Mouse (Mus musculus): Measurements from ENCODE around the gene Zbtb38. TPM values are rescaled to one million over a fixed set of nuclear protein-coding genes. Genes with fewer than 3 reads are reported as not detected.

Gene Zbtb38
- polyA plus RNA-seq (2011; ENCODE audit: insufficient read depth, insufficient read length, low replicate concordance, missing spikeins) = 5.6 and 14.8 TPM in 2 replicates

GRCm38 (mm10) chr9:96752603-96753114 is at the start of gene Zbtb38:
Gene Zbtb38 (minus strand): TSS chr9:96752831.
- 86% methylated on average over 15 of the region's 15 CpGs for WGBS
- TF ChIP-seq POLR2A (IDR thresholded peaks at IDR 0.05; ENCODE audit: borderline replicate concordance, control insufficient read depth, low read depth, low read length) (no peak), CTCF (IDR thresholded peaks at IDR 0.05; ENCODE audit: control insufficient read depth, insufficient read depth, low read length) (no peak)
- H3K27ac ChIP-seq (ENCODE audit: control insufficient read depth, insufficient read depth, low read depth, low read length, poor library complexity) = no peak within 1 kb of the TSS
- no peak within 1 kb of the TSS for H3K4me3 ChIP-seq (replicated peaks; ENCODE audit: control insufficient read depth, low read depth, low read length)
- H3K4me1 ChIP-seq (ENCODE audit: control insufficient read depth, insufficient read depth, low read length) = no peaks in the 10 kb centered on the region

DNA sequence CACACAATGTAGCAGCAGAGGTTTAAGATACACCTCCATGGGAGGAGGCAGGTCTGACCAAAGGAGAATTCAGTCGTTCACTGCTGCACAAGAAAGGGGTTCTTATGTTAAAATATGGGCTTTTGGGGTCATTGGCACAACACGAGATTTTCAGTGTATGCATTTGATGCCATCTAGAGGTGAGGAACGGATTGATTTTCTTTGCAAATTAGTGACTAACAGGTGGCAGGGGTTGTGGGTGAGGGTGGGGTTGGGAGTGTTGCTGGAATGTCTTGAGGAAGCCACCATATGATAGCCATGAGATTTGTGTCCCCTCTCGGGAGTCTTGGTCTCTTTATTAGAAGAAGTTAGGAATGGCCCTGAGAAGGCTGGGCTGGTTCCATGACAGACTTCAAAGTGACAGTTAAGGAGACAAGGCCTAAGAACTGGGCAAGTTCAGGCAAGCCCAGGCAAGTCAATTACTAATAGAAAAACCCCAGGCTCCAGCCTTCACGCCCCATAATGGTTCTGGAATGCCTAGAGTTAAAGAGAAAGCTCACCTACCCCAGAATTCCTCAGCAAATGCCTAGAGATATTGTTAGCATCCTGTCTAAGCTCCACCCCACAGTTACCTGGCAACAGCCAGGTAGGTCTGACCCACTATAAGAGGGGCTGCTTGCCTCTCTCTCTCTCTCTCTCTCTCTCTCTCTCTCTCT is 47.6 kb upstream of the Zbtb38 start:
- no peak overlapping the region for H3K4me3 ChIP-seq (replicated peaks; ENCODE audit: control insufficient read depth, low read depth, low read length)
- 16% methylated on average over 5 of the region's 5 CpGs for WGBS
- H3K27ac ChIP-seq (ENCODE audit: control insufficient read depth, insufficient read depth, low read depth, low read length, poor library complexity) = no peak overlapping the region
- no peak for TF ChIP-seq POLR2A (IDR thresholded peaks at IDR 0.05; ENCODE audit: borderline replicate concordance, control insufficient read depth, low read depth, low read length)
- no peak for TF ChIP-seq CTCF (IDR thresholded peaks at IDR 0.05; ENCODE audit: control insufficient read depth, insufficient read depth, low read length)
- no peaks in the 10 kb centered on the region for H3K4me1 ChIP-seq (ENCODE audit: control insufficient read depth, insufficient read depth, low read length)

DNA sequence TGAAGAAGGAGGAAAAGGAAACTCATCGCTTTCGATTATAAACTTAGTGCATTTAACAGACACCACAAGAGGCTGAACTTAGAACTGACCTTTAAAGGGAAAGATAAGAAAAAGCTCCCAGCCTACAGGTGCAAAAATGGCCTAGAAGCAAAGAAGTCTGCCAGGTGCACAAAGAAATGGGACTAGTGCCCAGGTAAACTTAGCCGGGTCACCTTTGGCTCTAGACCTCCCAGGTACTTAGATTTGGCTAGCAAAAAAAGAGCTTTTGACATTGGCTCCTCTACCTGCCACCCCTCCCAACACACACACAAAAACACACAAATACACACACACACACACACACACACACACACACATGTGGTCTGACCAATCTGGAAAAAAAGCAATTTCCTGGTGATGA is 44.7 kb upstream of the Zbtb38 start:
- no peak overlapping the region for H3K4me3 ChIP-seq (replicated peaks; ENCODE audit: control insufficient read depth, low read depth, low read length)
- no peak for TF ChIP-seq CTCF (IDR thresholded peaks at IDR 0.05; ENCODE audit: control insufficient read depth, insufficient read depth, low read length)
- TF ChIP-seq POLR2A (IDR thresholded peaks at IDR 0.05; ENCODE audit: borderline replicate concordance, control insufficient read depth, low read depth, low read length) = no peak
- no peak overlapping the region for H3K27ac ChIP-seq (ENCODE audit: control insufficient read depth, insufficient read depth, low read depth, low read length, poor library complexity)
- whole genome bisulfite sequencing = 76% methylated on average over 3 of the region's 3 CpGs
- H3K4me1 ChIP-seq (ENCODE audit: control insufficient read depth, insufficient read depth, low read length) = peaks cover 4% of the 10 kb centered on the region

- 7% methylated on average over 10 of the region's 10 CpGs for WGBS
- TF ChIP-seq POLR2A (IDR thresholded peaks at IDR 0.05; ENCODE audit: borderline replicate concordance, control insufficient read depth, low read depth, low read length) = no peak
- TF ChIP-seq CTCF (IDR thresholded peaks at IDR 0.05; ENCODE audit: control insufficient read depth, insufficient read depth, low read length) = no peak
- Histone ChIP-seq H3K4me3 (replicated peaks; ENCODE audit: control insufficient read depth, low read depth, low read length) (peak overlapping the region; percentile 42), H3K4me1 (ENCODE audit: control insufficient read depth, insufficient read depth, low read length) (peaks cover 4% of the 10 kb centered on the region), H3K27ac (ENCODE audit: control insufficient read depth, insufficient read depth, low read depth, low read length, poor library complexity) (no peak overlapping the region)
Measured at GRCm38 (mm10) chr9:96795399-96795928, 42.8 kb upstream of the Zbtb38 start.

DNA sequence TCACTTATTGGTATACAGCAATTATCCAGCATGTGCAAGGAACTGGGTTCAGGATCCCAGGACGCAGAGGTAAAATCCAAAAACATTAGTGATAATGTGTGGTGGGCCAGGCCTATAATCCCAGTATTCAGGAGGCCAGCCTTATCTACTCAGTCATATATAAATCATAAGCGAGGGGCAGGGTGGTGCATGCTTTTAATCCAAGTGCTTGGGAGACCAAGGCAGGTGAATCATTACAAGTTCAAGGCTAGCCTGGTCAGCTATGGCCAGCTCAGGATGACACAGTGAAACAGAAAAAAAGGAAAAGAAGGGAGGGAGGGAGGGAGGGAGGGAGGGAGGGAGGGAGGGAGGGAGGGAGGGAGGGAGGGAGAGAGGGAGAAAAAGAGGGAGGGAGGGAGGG is 42.0 kb upstream of the Zbtb38 start:
- WGBS = 92% methylated on average over 2 of the region's 2 CpGs
- Histone ChIP-seq H3K4me1 (ENCODE audit: control insufficient read depth, insufficient read depth, low read length) (peaks cover 4% of the 10 kb centered on the region), H3K4me3 (replicated peaks; ENCODE audit: control insufficient read depth, low read depth, low read length) (no peak overlapping the region), H3K27ac (ENCODE audit: control insufficient read depth, insufficient read depth, low read depth, low read length, poor library complexity) (no peak overlapping the region)
- TF ChIP-seq POLR2A (IDR thresholded peaks at IDR 0.05; ENCODE audit: borderline replicate concordance, control insufficient read depth, low read depth, low read length) (no peak), CTCF (IDR thresholded peaks at IDR 0.05; ENCODE audit: control insufficient read depth, insufficient read depth, low read length) (no peak)

DNA sequence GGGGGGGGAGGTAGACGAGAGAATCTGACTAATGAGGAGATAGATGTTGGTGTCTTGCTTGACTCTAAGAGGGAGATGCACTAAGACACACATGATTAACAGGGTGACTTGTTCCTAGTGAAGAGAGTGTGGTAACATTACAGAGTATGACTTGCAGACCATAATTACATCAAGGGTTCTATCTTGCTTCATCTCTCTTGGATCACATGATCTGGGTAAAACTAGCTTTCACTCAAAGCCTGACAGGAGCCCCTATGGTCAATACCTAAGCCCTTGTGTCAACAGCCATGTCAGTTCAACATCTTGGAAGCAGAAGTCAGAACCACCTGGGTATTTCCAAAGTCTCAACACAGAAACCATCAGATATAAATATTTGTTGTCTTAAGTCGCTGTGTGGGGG is 39.9 kb upstream of the Zbtb38 start:
- no peak overlapping the region for H3K27ac ChIP-seq (ENCODE audit: control insufficient read depth, insufficient read depth, low read depth, low read length, poor library complexity)
- TF ChIP-seq POLR2A (IDR thresholded peaks at IDR 0.05; ENCODE audit: borderline replicate concordance, control insufficient read depth, low read depth, low read length) = no peak
- no peak for TF ChIP-seq CTCF (IDR thresholded peaks at IDR 0.05; ENCODE audit: control insufficient read depth, insufficient read depth, low read length)
- peaks cover 4% of the 10 kb centered on the region for H3K4me1 ChIP-seq (ENCODE audit: control insufficient read depth, insufficient read depth, low read length)
- WGBS = 68% methylated on average over 2 of the region's 2 CpGs
- H3K4me3 ChIP-seq (replicated peaks; ENCODE audit: control insufficient read depth, low read depth, low read length) = no peak overlapping the region

DNA sequence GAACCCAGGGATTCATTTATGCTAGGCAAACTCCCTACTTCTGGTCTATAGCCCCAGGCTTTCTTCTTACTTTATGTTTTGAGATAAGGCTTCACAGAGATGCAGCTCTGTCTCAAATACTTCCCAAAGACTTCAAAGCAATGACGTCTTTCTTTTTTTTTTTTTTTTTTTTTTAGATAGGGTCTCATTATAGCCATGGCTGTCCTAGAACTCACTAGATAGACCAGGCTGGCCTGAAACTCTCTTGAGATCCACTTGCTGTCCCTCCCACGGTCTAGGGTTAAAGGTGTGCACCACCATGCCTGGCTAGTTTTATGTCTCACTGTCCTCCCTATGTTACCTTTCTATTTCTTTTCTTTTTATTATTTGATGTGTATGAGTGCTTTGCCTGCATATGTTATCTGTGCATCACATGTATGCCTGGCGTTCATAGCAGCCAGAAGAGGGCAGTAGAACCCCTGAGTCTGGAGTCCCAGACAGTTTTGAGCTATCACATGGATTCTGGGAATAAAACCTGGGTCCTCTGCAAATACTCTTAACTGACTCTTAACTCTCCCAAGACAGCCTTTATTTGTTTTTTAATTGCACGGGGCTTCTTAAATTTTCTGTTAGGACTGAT is 37.9 kb upstream of the Zbtb38 start:
- TF ChIP-seq POLR2A (IDR thresholded peaks at IDR 0.05; ENCODE audit: borderline replicate concordance, control insufficient read depth, low read depth, low read length) = no peak
- TF ChIP-seq CTCF (IDR thresholded peaks at IDR 0.05; ENCODE audit: control insufficient read depth, insufficient read depth, low read length) = peak; percentile 42
- WGBS = 74% methylated on average over 4 of the region's 4 CpGs
- no peak overlapping the region for H3K4me3 ChIP-seq (replicated peaks; ENCODE audit: control insufficient read depth, low read depth, low read length)

GRCm38 (mm10) chr9:96789906-96790305 is 37.3 kb upstream of the Zbtb38 start:
- Histone ChIP-seq H3K4me1 (ENCODE audit: control insufficient read depth, insufficient read depth, low read length) (peaks cover 4% of the 10 kb centered on the region), H3K4me3 (replicated peaks; ENCODE audit: control insufficient read depth, low read depth, low read length) (no peak overlapping the region), H3K27ac (ENCODE audit: control insufficient read depth, insufficient read depth, low read depth, low read length, poor library complexity) (no peak overlapping the region)
- WGBS = 62% methylated on average over 3 of the region's 3 CpGs
- no peak for TF ChIP-seq POLR2A (IDR thresholded peaks at IDR 0.05; ENCODE audit: borderline replicate concordance, control insufficient read depth, low read depth, low read length)
- TF ChIP-seq CTCF (IDR thresholded peaks at IDR 0.05; ENCODE audit: control insufficient read depth, insufficient read depth, low read length) = no peak

More for the DNA sequence above, 37.9 kb upstream of the Zbtb38 start:
- Histone ChIP-seq H3K4me1 (ENCODE audit: control insufficient read depth, insufficient read depth, low read length) (peaks cover 4% of the 10 kb centered on the region), H3K27ac (ENCODE audit: control insufficient read depth, insufficient read depth, low read depth, low read length, poor library complexity) (no peak overlapping the region)
